Mouse (Mus musculus) kidney, adult 8-10 months (tissue): ENCODE measurements around the gene Vmn2r103.

Source experiments
- DNase-seq, 2 experiments: peaks; one replicate each; pipeline ENCODE4 v3.0.0; 2022

Gene Vmn2r103

GRCm38 (mm10) chr17:19773063-19773462 lies at the start of gene Vmn2r103:
Gene Vmn2r103, plus strand, starts transcription at chr17:19773363.
- no peak for DNase-seq

DNA sequence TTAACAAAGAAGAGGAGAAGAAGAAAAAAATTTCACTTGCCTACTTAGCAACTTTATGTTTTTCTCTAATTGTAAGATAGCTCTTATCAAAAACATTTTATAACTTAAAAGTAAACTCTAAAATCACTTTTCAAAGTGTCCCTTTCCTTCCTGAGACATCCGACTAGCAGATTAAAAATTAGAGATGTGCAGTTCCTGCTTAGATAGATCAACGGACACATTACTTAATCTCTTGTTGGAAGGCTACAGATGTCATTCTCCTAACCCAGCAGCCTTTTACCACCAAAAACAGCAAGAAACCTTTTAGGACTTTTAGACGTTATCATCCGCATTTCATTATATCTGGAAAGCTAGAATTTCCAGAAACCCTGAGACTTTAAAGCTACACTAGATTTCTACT lies 5.8 kb downstream of the Vmn2r103 start:
- no peak for DNase-seq

- DNase-seq, result no peak
These were observed 16.1 kb downstream of the Vmn2r103 start for GRCm38 (mm10) chr17:19789248-19789647.
